Mouse (Mus musculus): ENCODE results near the gene Plxdc1. TPM values are rescaled to one million over a fixed set of nuclear protein-coding genes. Genes with fewer than 3 reads are reported as not detected.

Plxdc1 gene
- total and polyA plus RNA-seq, 2 experiments, result 0.28 to 1.2 TPM

GRCm38 (mm10) chr11:98020710-98021109 lies 34.5 kb upstream of the Plxdc1 start:
- WGBS, result 92% methylated on average over 1 of the region's 1 CpGs
- Histone ChIP-seq H3K79me2 (ENCODE audit: control insufficient read depth, insufficient read depth, low read length) (no peaks in the 10 kb centered on the region), H3K4me1 (ENCODE audit: control insufficient read depth, insufficient read depth, low read length) (peaks cover 9% of the 10 kb centered on the region), H3K27me3 (ENCODE audit: control insufficient read depth, insufficient read depth, low read length) (peaks cover 4% of the 10 kb centered on the region; the same call in 1 of the 2 replicates), H3K36me3 (ENCODE audit: control insufficient read depth, insufficient read depth, low read length) (no peaks in the 10 kb centered on the region), H3K9ac (ENCODE audit: low read depth, low read length) (no peak overlapping the region), H3K27ac (replicated peaks; ENCODE audit: insufficient read depth, low read depth, low read length) (no peak overlapping the region), H3K4me3 (ENCODE audit: insufficient read depth, low read depth, low read length) (no peak overlapping the region)
- DNase-seq (ENCODE audit: extremely low read depth, low read depth, low spot score), result no peak
- TF ChIP-seq CTCF (IDR thresholded peaks at IDR 0.05; ENCODE audit: low read depth, low read length) (no peak), POLR2A (IDR thresholded peaks at IDR 0.05; ENCODE audit: extremely low read depth, insufficient read depth, low read length) (no peak)

- WGBS, result 76% methylated on average over 8 of the region's 8 CpGs
- no peaks in the 10 kb centered on the region for H3K79me2 ChIP-seq (ENCODE audit: control insufficient read depth, insufficient read depth, low read length)
- H3K4me1 ChIP-seq (ENCODE audit: control insufficient read depth, insufficient read depth, low read length), result peaks cover 9% of the 10 kb centered on the region
- H3K27ac ChIP-seq (replicated peaks; ENCODE audit: insufficient read depth, low read depth, low read length), result no peak overlapping the region
- H3K4me3 ChIP-seq (ENCODE audit: insufficient read depth, low read depth, low read length), result no peak overlapping the region
- no peak for DNase-seq (ENCODE audit: extremely low read depth, low read depth, low spot score)
- H3K36me3 ChIP-seq (ENCODE audit: control insufficient read depth, insufficient read depth, low read length), result no peaks in the 10 kb centered on the region
- no peak for TF ChIP-seq CTCF (IDR thresholded peaks at IDR 0.05; ENCODE audit: low read depth, low read length)
- no peak for TF ChIP-seq POLR2A (IDR thresholded peaks at IDR 0.05; ENCODE audit: extremely low read depth, insufficient read depth, low read length)
- no peak overlapping the region for H3K9ac ChIP-seq (ENCODE audit: low read depth, low read length)
- H3K27me3 ChIP-seq (ENCODE audit: control insufficient read depth, insufficient read depth, low read length), result peaks cover 4% of the 10 kb centered on the region; the same call in 1 of the 2 replicates
Observed at GRCm38 (mm10) chr11:98019883-98020610, 33.8 kb upstream of the Plxdc1 start.

GRCm38 (mm10) chr11:98018858-98019641 lies 32.8 kb upstream of the Plxdc1 start:
- no peak overlapping the region for H3K9ac ChIP-seq (ENCODE audit: low read depth, low read length)
- DNase-seq (ENCODE audit: extremely low read depth, low read depth, low spot score), result no peak

DNA sequence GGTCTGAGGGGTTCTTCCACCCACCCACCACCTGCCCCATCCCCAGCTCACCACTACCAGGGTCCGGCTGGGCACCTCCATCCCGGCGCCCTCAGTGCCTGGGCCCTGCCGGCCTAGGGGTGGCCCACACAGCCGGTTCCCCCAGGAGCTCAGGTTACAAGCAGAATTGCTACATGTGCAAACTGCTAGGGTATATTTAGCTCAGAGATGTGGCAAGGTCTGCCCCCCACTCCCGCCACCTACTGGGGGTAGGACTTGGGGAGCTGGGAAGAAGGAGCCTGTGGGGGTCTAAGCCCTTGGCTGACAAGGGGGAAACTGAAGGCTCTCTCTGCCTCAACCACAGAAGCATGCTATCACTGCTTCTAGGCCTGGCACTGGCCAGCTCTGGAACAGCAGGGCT lies 32.0 kb upstream of the Plxdc1 start:
- 94% methylated on average over 6 of the region's 6 CpGs for WGBS
- no peaks in the 10 kb centered on the region for H3K79me2 ChIP-seq (ENCODE audit: control insufficient read depth, insufficient read depth, low read length)
- no peak overlapping the region for H3K9ac ChIP-seq (ENCODE audit: low read depth, low read length)
- no peak overlapping the region for H3K27ac ChIP-seq (replicated peaks; ENCODE audit: insufficient read depth, low read depth, low read length)
- H3K36me3 ChIP-seq (ENCODE audit: control insufficient read depth, insufficient read depth, low read length), result no peaks in the 10 kb centered on the region
- H3K4me3 ChIP-seq (ENCODE audit: insufficient read depth, low read depth, low read length), result no peak overlapping the region
- peaks cover 9% of the 10 kb centered on the region for H3K4me1 ChIP-seq (ENCODE audit: control insufficient read depth, insufficient read depth, low read length)
- no peak for TF ChIP-seq POLR2A (IDR thresholded peaks at IDR 0.05; ENCODE audit: extremely low read depth, insufficient read depth, low read length)
- no peak for TF ChIP-seq CTCF (IDR thresholded peaks at IDR 0.05; ENCODE audit: low read depth, low read length)
- DNase-seq (ENCODE audit: extremely low read depth, low read depth, low spot score), result no peak
- H3K27me3 ChIP-seq (ENCODE audit: control insufficient read depth, insufficient read depth, low read length), result peaks cover 4% of the 10 kb centered on the region; the same call in 1 of the 2 replicates

More at GRCm38 (mm10) chr11:98018858-98019641, 32.8 kb upstream of the Plxdc1 start:
- Histone ChIP-seq H3K27me3 (ENCODE audit: control insufficient read depth, insufficient read depth, low read length) (peaks cover 4% of the 10 kb centered on the region; the same call in 1 of the 2 replicates), H3K4me3 (ENCODE audit: insufficient read depth, low read depth, low read length) (no peak overlapping the region), H3K27ac (replicated peaks; ENCODE audit: insufficient read depth, low read depth, low read length) (no peak overlapping the region), H3K4me1 (ENCODE audit: control insufficient read depth, insufficient read depth, low read length) (peaks cover 9% of the 10 kb centered on the region), H3K36me3 (ENCODE audit: control insufficient read depth, insufficient read depth, low read length) (no peaks in the 10 kb centered on the region), H3K79me2 (ENCODE audit: control insufficient read depth, insufficient read depth, low read length) (no peaks in the 10 kb centered on the region)
- WGBS, result 65% methylated on average over 10 of the region's 10 CpGs
- TF ChIP-seq POLR2A (IDR thresholded peaks at IDR 0.05; ENCODE audit: extremely low read depth, insufficient read depth, low read length) (no peak), CTCF (IDR thresholded peaks at IDR 0.05; ENCODE audit: low read depth, low read length) (peak; percentile 13; the same call in 1 of the 2 replicates)

DNA sequence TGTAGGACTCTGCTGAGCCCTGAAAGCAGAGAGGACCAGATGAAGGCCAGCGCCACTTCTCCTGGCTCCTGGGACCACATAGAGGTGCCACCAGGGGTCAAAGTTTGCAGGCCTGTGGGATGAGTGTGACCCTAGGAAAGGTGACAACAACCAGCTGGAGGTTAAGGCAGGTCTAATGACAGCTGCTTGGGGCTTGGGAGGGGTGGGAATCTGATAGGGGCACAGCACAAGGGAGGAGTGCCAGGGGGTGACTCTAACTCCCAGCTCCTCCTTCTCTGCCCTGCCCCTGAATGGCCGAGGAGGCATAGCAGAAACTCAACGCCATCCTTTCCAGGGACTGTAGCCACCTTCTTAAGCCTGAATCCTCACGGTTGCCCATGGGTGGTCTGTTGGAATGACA lies 30.6 kb upstream of the Plxdc1 start:
- H3K4me1 ChIP-seq (ENCODE audit: control insufficient read depth, insufficient read depth, low read length), result peaks cover 9% of the 10 kb centered on the region
- TF ChIP-seq POLR2A (IDR thresholded peaks at IDR 0.05; ENCODE audit: extremely low read depth, insufficient read depth, low read length) (no peak), CTCF (IDR thresholded peaks at IDR 0.05; ENCODE audit: low read depth, low read length) (no peak)
- DNase-seq (ENCODE audit: extremely low read depth, low read depth, low spot score), result no peak
- no peak overlapping the region for H3K4me3 ChIP-seq (ENCODE audit: insufficient read depth, low read depth, low read length)
- H3K27me3 ChIP-seq (ENCODE audit: control insufficient read depth, insufficient read depth, low read length), result peaks cover 3% of the 10 kb centered on the region; the same call in 1 of the 2 replicates
- H3K27ac ChIP-seq (replicated peaks; ENCODE audit: insufficient read depth, low read depth, low read length), result no peak overlapping the region
- no peak overlapping the region for H3K9ac ChIP-seq (ENCODE audit: low read depth, low read length)
- H3K79me2 ChIP-seq (ENCODE audit: control insufficient read depth, insufficient read depth, low read length), result no peaks in the 10 kb centered on the region
- no peaks in the 10 kb centered on the region for H3K36me3 ChIP-seq (ENCODE audit: control insufficient read depth, insufficient read depth, low read length)
- 86% methylated on average over 4 of the region's 4 CpGs for whole genome bisulfite sequencing

All from liver, adult 2 months (tissue).